Mouse (Mus musculus) kidney, adult 2 months (tissue): ENCODE results near the gene Mrpl47.

ENCODE experiments used
- CTCF ChIP-seq: fragments of 200-500 bp; conservative IDR thresholded peaks from 2 replicates; pipeline ENCODE4 v1.5.1; 2011; ENCODE audit warnings: low read depth, mild to moderate bottlenecking, control low read depth, low read length, moderate library complexity, mixed read lengths; ENCODE audit not compliant: insufficient read depth, insufficient read length
- POLR2A ChIP-seq: fragments of 200-500 bp; IDR thresholded peaks from one replicate; pipeline ENCODE4 v1.6.1; 2011; ENCODE audit warnings: low read depth, low read length, control low read depth

GRCm38 (mm10) chr3:32713711-32714110 lies 23.7 kb downstream of the Mrpl47 start:
- no peak for TF ChIP-seq CTCF
- TF ChIP-seq POLR2A: no peak
